Mouse (Mus musculus) kidney, embryonic 14.5 days (tissue): ENCODE measurements around the gene Pknox1. TPM values are rescaled to one million over a fixed set of nuclear protein-coding genes. Genes with fewer than 3 reads are reported as not detected.
A peak's percentile ranks its signal among the peaks of the same experiment; 100 is the strongest.

Experiments used
- ATAC-seq: fragments of 200-750 bp; cut with Nextera tagmentation; 2 replicates; pipeline ENCODE4 v1.8.0; 2017; ENCODE audit warnings: moderate number of reproducible peaks, mild to moderate bottlenecking, moderate TSS enrichment, moderate library complexity; ENCODE audit not compliant: low FRiP score, low TSS enrichment
- H3K27ac ChIP-seq: fragments of 300-500 bp; sonication (generic); 2 replicates; pipeline ENCODE4 v1.5.1; 2014; ENCODE audit warnings: low read depth, mild to moderate bottlenecking, low read length, moderate library complexity, mixed read lengths
- H3K27me3 ChIP-seq: fragments of 300-500 bp; sonication (generic); 2 replicates; pipeline ENCODE4 v1.6.1; 2014; ENCODE audit warnings: mild to moderate bottlenecking, low read length; ENCODE audit not compliant: control insufficient read depth, insufficient read depth
- H3K36me3 ChIP-seq: fragments of 300-500 bp; sonication (generic); 2 replicates; pipeline ENCODE4 v1.6.1; 2014; ENCODE audit warnings: low read length, mixed read lengths; ENCODE audit not compliant: control insufficient read depth, insufficient read depth
- H3K4me1 ChIP-seq: fragments of 300-500 bp; sonication (generic); 2 replicates; pipeline ENCODE4 v1.6.1; 2014; ENCODE audit warnings: low read length, mixed read lengths; ENCODE audit not compliant: control insufficient read depth, insufficient read depth
- H3K4me2 ChIP-seq: fragments of 300-500 bp; sonication (generic); replicated peaks from 2 replicates; pipeline ENCODE4 v1.6.1; 2014; ENCODE audit warnings: low read depth, mild to moderate bottlenecking, low read length
- H3K4me3 ChIP-seq: fragments of 300-500 bp; sonication (generic); 2 replicates; pipeline ENCODE4 v1.5.1; 2014; ENCODE audit warnings: mild to moderate bottlenecking, low read length
- H3K9ac ChIP-seq: fragments of 300-500 bp; sonication (generic); 2 replicates; pipeline ENCODE4 v1.6.1; 2014; ENCODE audit warnings: low read depth, mild to moderate bottlenecking, low read length, moderate library complexity
- H3K9me3 ChIP-seq: fragments of 300-500 bp; sonication (generic); 2 replicates; pipeline ENCODE4 v1.6.1; 2016; ENCODE audit warnings: low read length; ENCODE audit not compliant: control insufficient read depth
- WGBS: fragments of 180-500 bp; shearing (Covaris S2); extraction: QIAGEN DNeasy Blood & Tissue Kit; methylation state at CpG from one replicate; pipeline ENCODE4 v1.1.7; 2014; 5-methylcytosine and 5-hydroxymethylcytosine counted together
- polyA plus RNA-seq: library from polyadenylated mRNA; unstranded; fragments of >200 nt; fragmentation: Nextera tagmentation; extraction: Ambion mirVana; gene quantifications from 2 replicates; pipeline ENCODE4 v1.2.1, GENCODE M21; 2014

Gene Pknox1
- polyA plus RNA-seq, 1 experiment from 2014 or later = 44.0 TPM

- Histone ChIP-seq H3K27me3 (peaks cover 8% of the 10 kb centered on the region), H3K9ac (no peak overlapping the region), H3K36me3 (no peaks in the 10 kb centered on the region), H3K9me3 (0 out of 2 replicates have a peak, but pooled peaks cover 2% of the 10 kb centered on the region), H3K4me3 (no peak overlapping the region), H3K4me1 (no peaks in the 10 kb centered on the region), H3K4me2 (no peak overlapping the region), H3K27ac (no peak overlapping the region)
- 79% methylated on average over 10 of the region's 10 CpGs for WGBS
- no peak for ATAC-seq
These were observed 66.7 kb downstream of the Pknox1 start for GRCm38 (mm10) chr17:31631081-31631800.

GRCm38 (mm10) chr17:31633007-31633406 is 68.5 kb downstream of the Pknox1 start:
- H3K36me3 ChIP-seq = no peaks in the 10 kb centered on the region
- 0 out of 2 replicates have a peak, but pooled peaks cover 4% of the 10 kb centered on the region for H3K4me1 ChIP-seq
- H3K4me3 ChIP-seq = no peak overlapping the region
- H3K4me2 ChIP-seq = no peak overlapping the region
- H3K27ac ChIP-seq = no peak overlapping the region
- peaks cover 11% of the 10 kb centered on the region for H3K27me3 ChIP-seq
- 83% methylated on average over 6 of the region's 6 CpGs for WGBS
- no peak overlapping the region for H3K9ac ChIP-seq
- H3K9me3 ChIP-seq = 0 out of 2 replicates have a peak, but pooled peaks cover 2% of the 10 kb centered on the region
- no peak for ATAC-seq

GRCm38 (mm10) chr17:31634896-31635295 is 70.4 kb downstream of the Pknox1 start:
- peaks cover 11% of the 10 kb centered on the region for H3K27me3 ChIP-seq
- H3K27ac ChIP-seq = no peak overlapping the region
- no peak for ATAC-seq
- no peaks in the 10 kb centered on the region for H3K36me3 ChIP-seq
- no peak overlapping the region for H3K9ac ChIP-seq
- 0 out of 2 replicates have a peak, but pooled peaks cover 4% of the 10 kb centered on the region for H3K4me1 ChIP-seq
- WGBS = 82% methylated on average over 5 of the region's 5 CpGs
- no peak overlapping the region for H3K4me3 ChIP-seq
- H3K4me2 ChIP-seq = no peak overlapping the region
- H3K9me3 ChIP-seq = no peaks in the 10 kb centered on the region

- H3K9ac ChIP-seq = no peak overlapping the region
- H3K4me3 ChIP-seq = peak overlapping the region; percentile 47
These were observed 71.2 kb downstream of the Pknox1 start for GRCm38 (mm10) chr17:31635781-31636180.

GRCm38 (mm10) chr17:31636277-31636941 is 71.9 kb downstream of the Pknox1 start:
- 0 out of 2 replicates have a peak, but pooled peaks cover 4% of the 10 kb centered on the region for H3K4me1 ChIP-seq
- 0 out of 2 replicates have a peak, but pooled peaks have one; percentile 14 for ATAC-seq
- H3K9me3 ChIP-seq = no peaks in the 10 kb centered on the region
- no peak overlapping the region for H3K27ac ChIP-seq
- peak overlapping the region; percentile 47 for H3K4me3 ChIP-seq
- H3K4me2 ChIP-seq = peak overlapping the region; percentile 97
- H3K27me3 ChIP-seq = peaks cover 11% of the 10 kb centered on the region
- 4% methylated on average over 45 of the region's 45 CpGs for WGBS
- peak overlapping the region; percentile 59 for H3K9ac ChIP-seq
- no peaks in the 10 kb centered on the region for H3K36me3 ChIP-seq

More at GRCm38 (mm10) chr17:31635781-31636180, 71.2 kb downstream of the Pknox1 start:
- H3K4me1 ChIP-seq = 0 out of 2 replicates have a peak, but pooled peaks cover 4% of the 10 kb centered on the region
- H3K27me3 ChIP-seq = peaks cover 11% of the 10 kb centered on the region
- H3K9me3 ChIP-seq = no peaks in the 10 kb centered on the region
- ATAC-seq = no peak
- WGBS = 56% methylated on average over 11 of the region's 11 CpGs
- no peaks in the 10 kb centered on the region for H3K36me3 ChIP-seq
- H3K4me2 ChIP-seq = no peak overlapping the region
- H3K27ac ChIP-seq = no peak overlapping the region

GRCm38 (mm10) chr17:31636942-31637811 is 72.6 kb downstream of the Pknox1 start, which contains the start of gene Cbs:
Cbs (minus strand) TSS chr17:31637238.
- Histone ChIP-seq H3K4me2 (peak within 1 kb of the TSS; percentile 97), H3K9ac (peak within 1 kb of the TSS; percentile 59), H3K27ac (no peak within 1 kb of the TSS), H3K27me3 (peaks cover 11% of the 10 kb centered on the region), H3K4me3 (peak within 1 kb of the TSS; percentile 47), H3K4me1 (0 out of 2 replicates have a peak, but pooled peaks cover 4% of the 10 kb centered on the region), H3K36me3 (no peaks in the 10 kb centered on the region), H3K9me3 (no peaks in the 10 kb centered on the region)
- WGBS = 3% methylated on average over 59 of the region's 61 CpGs
- peak; percentile 95 for ATAC-seq

- Histone ChIP-seq H3K27ac (no peak overlapping the region), H3K9me3 (no peaks in the 10 kb centered on the region), H3K36me3 (no peaks in the 10 kb centered on the region), H3K4me3 (no peak overlapping the region), H3K4me2 (peak overlapping the region; percentile 97; the same call in 1 of the 2 replicates), H3K9ac (no peak overlapping the region), H3K27me3 (peaks cover 11% of the 10 kb centered on the region), H3K4me1 (0 out of 2 replicates have a peak, but pooled peaks cover 4% of the 10 kb centered on the region)
- ATAC-seq = no peak
- WGBS = 64% methylated on average over 9 of the region's 9 CpGs
These were observed 73.5 kb downstream of the Pknox1 start for GRCm38 (mm10) chr17:31637866-31638570.

- Histone ChIP-seq H3K4me3 (no peak overlapping the region), H3K4me1 (0 out of 2 replicates have a peak, but pooled peaks cover 4% of the 10 kb centered on the region), H3K4me2 (no peak overlapping the region), H3K27me3 (peaks cover 11% of the 10 kb centered on the region), H3K9ac (no peak overlapping the region), H3K36me3 (no peaks in the 10 kb centered on the region), H3K27ac (no peak overlapping the region), H3K9me3 (no peaks in the 10 kb centered on the region)
- no peak for ATAC-seq
- 74% methylated on average over 4 of the region's 4 CpGs for WGBS
These were observed 75.1 kb downstream of the Pknox1 start for GRCm38 (mm10) chr17:31639651-31640050.
